Mouse (Mus musculus): ENCODE data around the gene Spsb1.
A peak's percentile ranks its signal among the peaks of the same experiment; 100 is the strongest.

The Spsb1 gene

GRCm38 (mm10) chr4:149983921-149984645 is 29.2 kb upstream of the Spsb1 start:
- no peak for DNase-seq

- no peak for DNase-seq
These were observed 27.3 kb upstream of the Spsb1 start for GRCm38 (mm10) chr4:149982154-149982553.

GRCm38 (mm10) chr4:149979819-149980308 is 25.0 kb upstream of the Spsb1 start:
- DNase-seq = peak; percentile 94 to 95

- DNase-seq = peak in 1 of 2 experiments; percentile 22
These were observed 24.0 kb upstream of the Spsb1 start for GRCm38 (mm10) chr4:149978820-149979219.

DNA sequence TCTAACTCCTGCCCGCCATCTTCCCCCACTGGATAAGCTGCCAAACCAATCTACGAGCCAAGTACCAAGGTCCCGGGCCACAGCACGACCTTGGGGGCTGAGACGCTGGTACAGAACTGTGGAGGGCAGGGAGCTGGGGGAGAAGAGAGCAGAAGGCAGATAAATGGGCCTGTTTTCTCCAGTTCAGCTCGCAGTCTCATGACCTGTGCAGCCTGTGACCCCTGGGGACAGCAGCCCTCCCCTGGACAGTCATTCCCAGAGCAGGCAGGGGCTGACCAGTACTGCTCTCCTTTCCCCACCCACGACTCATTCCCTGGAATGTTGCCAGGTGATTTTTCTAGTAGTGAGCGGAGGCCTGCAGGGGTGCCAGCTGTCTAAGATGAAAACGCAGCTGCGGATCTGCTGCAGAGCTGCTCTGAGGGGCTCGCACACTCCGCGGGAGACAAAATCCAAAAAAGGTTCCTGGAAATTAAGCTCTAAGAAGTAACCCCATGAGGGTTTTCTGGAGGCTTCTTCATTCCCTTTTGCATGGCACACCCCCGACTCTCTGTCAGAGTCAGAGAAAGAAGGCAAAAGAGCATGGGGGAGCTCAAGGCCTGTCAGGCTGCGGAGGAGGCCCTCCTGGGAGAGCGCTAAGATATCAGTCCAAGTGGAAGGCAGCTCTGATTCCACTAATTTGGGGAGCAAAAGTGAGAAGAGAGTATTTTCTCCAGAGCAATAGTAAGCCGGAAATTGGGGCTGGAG is 23.1 kb upstream of the Spsb1 start:
- DNase-seq = peak in 1 of 2 experiments; percentile 13

DNA sequence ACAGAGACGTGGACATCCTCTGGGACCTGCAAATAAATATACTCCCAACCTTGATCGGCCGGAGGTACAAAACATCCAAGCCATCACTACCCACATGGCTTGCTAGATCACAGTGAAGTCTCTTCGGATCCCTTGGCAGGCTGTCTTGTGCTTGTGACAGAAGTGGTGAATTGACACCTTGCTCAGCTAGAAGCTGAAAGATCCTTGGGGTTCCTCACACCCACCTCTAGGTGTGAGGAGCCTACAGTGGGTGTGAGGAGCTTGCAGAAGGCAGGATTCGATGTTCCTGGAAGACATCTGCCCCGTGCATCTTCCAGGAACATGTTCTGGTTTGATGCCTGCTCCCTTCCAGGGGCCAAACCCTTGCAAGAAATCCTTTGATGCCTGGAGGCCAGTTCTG is 22.3 kb upstream of the Spsb1 start:
- no peak for DNase-seq

GRCm38 (mm10) chr4:149975730-149976254 is 20.9 kb upstream of the Spsb1 start:
- no peak for DNase-seq

DNA sequence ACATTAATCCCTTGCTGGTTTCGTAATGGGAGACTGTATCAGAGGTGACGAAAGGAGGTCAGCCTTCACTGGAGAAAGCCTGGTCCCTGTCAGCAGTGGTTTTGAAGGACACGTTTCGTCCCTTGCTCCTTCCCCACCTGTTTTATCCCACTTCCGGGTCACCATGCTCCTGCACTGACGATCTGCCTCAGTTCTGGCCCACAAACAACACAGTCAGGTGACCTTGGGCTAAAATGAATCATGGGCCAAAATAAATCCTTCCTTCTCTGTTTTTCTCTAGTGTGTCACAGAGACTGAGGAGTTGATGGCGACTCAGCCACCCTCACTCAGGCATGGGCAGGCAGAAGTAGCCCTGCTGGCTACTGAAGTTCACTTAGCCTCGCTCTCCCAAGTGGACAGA is 20.4 kb upstream of the Spsb1 start:
- no peak for DNase-seq

GRCm38 (mm10) chr4:149971393-149971792 is 16.6 kb upstream of the Spsb1 start:
- no peak for DNase-seq

GRCm38 (mm10) chr4:149968526-149968925 is 13.7 kb upstream of the Spsb1 start:
- no peak for DNase-seq

DNA sequence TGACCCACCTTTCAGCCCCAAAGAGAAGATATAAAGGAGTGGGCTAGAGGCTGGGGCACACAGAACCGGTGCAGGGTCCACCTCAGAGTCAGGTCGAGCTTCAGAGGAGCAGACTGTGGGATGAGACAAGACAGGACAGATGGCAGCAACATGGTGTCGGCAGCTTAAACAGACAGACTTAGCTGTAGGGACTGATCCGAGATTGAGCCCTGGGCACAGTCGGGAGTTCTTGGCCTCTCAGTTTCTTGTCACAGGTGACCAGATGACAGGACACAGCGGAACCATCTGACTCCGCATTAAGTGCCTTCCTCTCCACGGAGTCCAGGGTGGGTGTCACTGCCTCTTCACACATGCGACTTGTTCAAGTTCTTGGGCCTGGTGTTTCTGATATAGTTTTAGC is 12.1 kb upstream of the Spsb1 start:
- DNase-seq = peak; percentile 30 to 51

DNA sequence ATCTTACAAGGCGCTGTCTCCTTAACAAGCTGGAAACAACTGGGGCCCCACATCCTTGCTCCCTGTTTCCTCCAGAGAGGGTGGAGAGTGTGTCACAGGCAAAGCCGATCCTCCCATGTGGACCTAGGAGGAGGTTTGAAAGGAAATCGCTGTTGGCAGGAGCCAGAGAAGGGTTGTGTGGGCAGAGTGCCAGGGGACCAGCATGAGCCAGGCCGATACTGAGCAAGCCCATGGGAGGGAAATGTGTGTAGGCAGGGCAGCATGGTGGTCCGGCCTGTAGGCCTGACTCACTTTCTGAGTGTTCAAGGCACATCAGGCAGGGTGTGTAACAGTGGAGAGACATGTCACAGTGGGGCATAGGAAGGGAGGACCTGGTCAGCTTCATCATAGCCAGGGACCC is 11.4 kb upstream of the Spsb1 start:
- peak; percentile 58 to 77 for DNase-seq

GRCm38 (mm10) chr4:149965672-149966071 is 10.8 kb upstream of the Spsb1 start:
- DNase-seq = no peak

DNA sequence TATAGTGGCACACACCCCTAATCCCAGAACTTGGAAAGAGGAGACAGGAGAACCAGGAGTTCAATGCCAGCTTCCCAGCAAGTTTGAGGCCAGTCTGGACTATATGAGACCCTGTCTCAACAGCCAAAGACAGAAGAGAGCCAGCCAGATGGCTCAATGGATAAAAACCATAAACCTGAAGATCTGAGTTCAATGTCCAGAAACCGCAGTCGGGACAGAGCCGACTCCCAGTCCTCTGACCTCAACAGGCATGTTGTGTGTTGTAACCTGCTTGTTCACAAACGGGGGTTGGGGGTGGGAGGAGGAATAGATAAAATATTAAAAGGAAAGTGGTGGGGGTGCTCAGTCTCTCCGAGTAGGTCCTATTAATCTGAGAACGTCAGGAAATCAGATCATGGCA is 10.4 kb upstream of the Spsb1 start:
- no peak for DNase-seq

- no peak for DNase-seq
These were observed 9.9 kb upstream of the Spsb1 start for GRCm38 (mm10) chr4:149964770-149965169.

- DNase-seq = no peak
These were observed 9.4 kb upstream of the Spsb1 start for GRCm38 (mm10) chr4:149964285-149964684.

GRCm38 (mm10) chr4:149960391-149960790 is 5.5 kb upstream of the Spsb1 start:
- DNase-seq = no peak

GRCm38 (mm10) chr4:149959816-149960215 is 5.0 kb upstream of the Spsb1 start:
- DNase-seq = no peak

DNA sequence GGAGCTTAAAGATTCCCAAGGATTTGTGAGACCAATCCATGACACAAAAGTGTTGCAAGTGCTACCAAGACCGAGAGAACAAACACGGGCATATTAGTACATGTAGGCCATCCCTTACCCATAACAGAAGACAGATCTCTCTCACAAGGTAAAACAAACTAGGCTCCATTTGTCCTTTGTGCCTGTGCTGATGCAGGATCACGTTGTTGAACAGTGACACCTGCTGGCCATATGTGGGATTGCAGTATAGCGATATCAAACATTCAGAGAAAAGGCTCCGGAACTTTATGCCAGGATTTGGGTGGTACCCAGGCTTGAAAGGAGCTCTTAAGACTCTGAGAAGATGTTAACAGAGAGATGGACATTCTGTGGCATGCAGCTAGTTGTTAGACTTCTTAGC is 3.7 kb upstream of the Spsb1 start:
- peak; percentile 81 to 88 for DNase-seq

DNA sequence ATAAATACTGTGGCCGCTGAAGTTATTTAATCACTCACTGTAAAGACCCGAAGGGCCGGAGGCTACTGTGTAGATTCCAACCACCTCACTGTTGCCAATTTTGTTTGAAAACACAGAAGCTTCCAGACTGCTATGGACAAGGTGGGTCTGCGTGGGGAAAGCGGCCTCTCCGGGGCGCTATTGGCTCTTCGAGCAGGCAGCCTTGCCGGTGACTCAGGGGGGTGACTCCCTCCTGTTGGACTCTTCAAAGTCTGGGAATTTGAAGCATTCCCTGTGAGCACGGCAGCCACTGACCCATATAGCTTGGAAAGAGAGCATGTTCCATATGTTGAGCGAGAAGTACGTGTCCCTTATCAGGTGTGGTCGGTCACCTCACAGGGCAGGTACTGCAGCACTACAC is 1.2 kb upstream of the Spsb1 start:
- no peak for DNase-seq

GRCm38 (mm10) chr4:149955631-149956030 is 788 bp upstream of the Spsb1 start:
- DNase-seq = no peak

DNA sequence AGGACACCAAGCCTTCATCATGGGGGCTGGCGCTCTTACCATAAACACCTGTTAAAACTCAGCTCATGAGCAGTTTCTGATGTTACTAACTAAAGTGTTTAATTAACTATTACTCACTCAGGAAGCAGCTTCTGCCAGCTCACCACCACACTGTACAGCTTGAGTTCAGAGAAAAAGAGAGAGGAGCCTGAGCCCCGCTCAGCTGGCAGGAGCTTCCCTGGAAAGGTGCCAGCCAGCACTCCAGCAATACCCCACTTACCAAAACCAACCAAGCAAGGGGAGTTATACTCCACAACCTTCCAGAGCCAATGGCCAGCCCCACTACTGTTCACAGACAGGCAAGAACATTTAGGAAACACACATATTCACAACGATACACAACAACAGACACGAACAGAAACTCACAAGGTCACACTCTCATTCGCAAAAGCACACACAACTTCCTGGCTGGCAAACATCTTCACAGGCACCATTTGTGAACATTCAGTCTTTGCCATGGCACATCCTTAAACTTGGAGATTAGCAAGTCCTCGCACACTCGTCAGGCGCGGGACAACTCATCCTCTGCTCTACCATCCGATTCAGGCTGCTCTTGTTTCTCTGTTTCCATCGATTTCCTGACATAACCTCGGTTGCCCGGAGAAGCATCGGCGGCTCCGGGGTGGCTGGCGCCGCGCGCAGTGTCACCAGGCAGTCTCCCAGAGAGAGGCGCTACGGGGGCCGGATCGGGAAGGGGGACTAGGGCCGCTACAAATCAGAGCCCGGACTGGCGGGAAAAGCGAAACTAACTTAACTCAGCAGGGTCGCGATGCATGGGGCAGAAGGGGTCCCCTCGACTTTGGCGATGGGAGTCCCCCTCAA is 992 bp downstream of the Spsb1 start:
- peak; percentile 53 to 54 for DNase-seq

DNA sequence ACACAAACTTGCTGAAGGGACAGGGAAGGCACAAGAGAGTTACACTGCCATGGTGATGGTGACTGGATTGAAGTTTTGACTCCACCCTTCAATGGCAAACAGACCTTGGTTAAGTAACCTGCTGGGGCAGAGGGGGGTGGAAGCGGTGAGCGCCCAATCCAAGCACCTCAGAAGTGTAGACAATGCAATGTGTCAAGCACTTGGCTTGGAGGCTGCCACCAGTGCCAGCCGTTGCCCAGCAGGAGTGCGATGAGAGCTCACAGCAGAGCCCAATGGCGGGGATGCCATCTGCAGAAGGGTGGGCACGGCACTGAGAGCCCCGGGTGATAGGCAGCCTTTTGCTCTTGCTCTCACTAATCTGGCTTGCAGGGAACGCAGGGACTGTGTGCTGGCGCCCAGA is 2.6 kb downstream of the Spsb1 start:
- DNase-seq = peak; percentile 31 to 56
